Mouse (Mus musculus) heart, postnatal 36 days (tissue): ENCODE measurements around the gene Ppfia2. TPM values are rescaled to one million over a fixed set of nuclear protein-coding genes. Genes with fewer than 3 reads are reported as not detected.

ENCODE experiments used
- DNase-seq, 2 experiments: peaks; one replicate each; pipeline ENCODE4 v3.0.0; 2021 to 2022
- intact Hi-C: fragments of 180-260 bp; cut with DNase I; formaldehyde crosslinking; loops from one replicate; pipeline ENCODE4 v1.15.1; 2025
- total RNA-seq, 2 experiments: library from RNA; stranded (reverse); gene quantifications; 2 replicates each; pipeline ENCODE4 v1.2.3; 2021

Gene Ppfia2
- total RNA-seq = under 1 TPM; 0.22 to 0.38 TPM

GRCm38 (mm10) chr10:106469855-106470532 lies at the start of gene Ppfia2:
TSS of gene Ppfia2 (plus strand) at chr10:106470339.
- DNase-seq = peak; percentile 8 to 21
- intact Hi-C loops = loop anchor here (10.0 kb wide), 1 partner anchor 115 kb away; no protein-coding TSS in a partner anchor

GRCm38 (mm10) chr10:106468956-106469721 lies 1.0 kb upstream of the Ppfia2 start:
- intact Hi-C loops = loop anchor here (10.0 kb wide), 1 partner anchor 116 kb away; no protein-coding TSS in a partner anchor
- peak; percentile 5 to 10 for DNase-seq

- intact Hi-C loops = no loop called here
These were observed 530 bp downstream of the Ppfia2 start for GRCm38 (mm10) chr10:106470533-106471205.

GRCm38 (mm10) chr10:106509281-106510165 lies 39.4 kb downstream of the Ppfia2 start:
- peak in 1 of 2 experiments; percentile 1 for DNase-seq
- intact Hi-C loops = no loop called here

More at GRCm38 (mm10) chr10:106470533-106471205, 530 bp downstream of the Ppfia2 start:
- no peak for DNase-seq

- no peak for DNase-seq
- intact Hi-C loops = no loop called here
These were observed 95.9 kb downstream of the Ppfia2 start for GRCm38 (mm10) chr10:106566036-106566435.

- no peak for DNase-seq
- intact Hi-C loops = loop anchor here (2.0 to 10.0 kb wide), 3 partner anchors 120 to 718 kb away; no protein-coding TSS in a partner anchor
These were observed 114.9 kb downstream of the Ppfia2 start for GRCm38 (mm10) chr10:106585026-106585425.

- intact Hi-C loops = loop anchor here (2.0 to 10.0 kb wide), 3 partner anchors 121 to 719 kb away; no protein-coding TSS in a partner anchor
- peak; percentile 2 to 3 for DNase-seq
These were observed 115.4 kb downstream of the Ppfia2 start for GRCm38 (mm10) chr10:106585476-106586080.

- intact Hi-C loops = loop anchor here (5.0 to 10.0 kb wide), 2 partner anchors 123 to 206 kb away; no protein-coding TSS in a partner anchor
These were observed 117.7 kb downstream of the Ppfia2 start for GRCm38 (mm10) chr10:106587817-106588216.

GRCm38 (mm10) chr10:106590944-106591343 lies 120.8 kb downstream of the Ppfia2 start:
- intact Hi-C loops = no loop called here
- DNase-seq = no peak

More at GRCm38 (mm10) chr10:106587817-106588216, 117.7 kb downstream of the Ppfia2 start:
- no peak for DNase-seq

GRCm38 (mm10) chr10:106596976-106597375 lies 126.8 kb downstream of the Ppfia2 start:
- intact Hi-C loops = no loop called here
- DNase-seq = no peak

- intact Hi-C loops = loop anchor here (10.0 kb wide), 1 partner anchor 781 kb away; no protein-coding TSS in a partner anchor
- no peak for DNase-seq
These were observed 133.3 kb downstream of the Ppfia2 start for GRCm38 (mm10) chr10:106603319-106603898.

- DNase-seq = no peak
- intact Hi-C loops = loop anchor here (10.0 kb wide), 1 partner anchor 775 kb away; no protein-coding TSS in a partner anchor
These were observed 139.2 kb downstream of the Ppfia2 start for GRCm38 (mm10) chr10:106609177-106609981.

GRCm38 (mm10) chr10:106610222-106610621 lies 140.1 kb downstream of the Ppfia2 start:
- intact Hi-C loops = no loop called here
- no peak for DNase-seq

- intact Hi-C loops = no loop called here
- no peak for DNase-seq
These were observed 148.1 kb downstream of the Ppfia2 start for GRCm38 (mm10) chr10:106618194-106618593.

- DNase-seq = no peak
- intact Hi-C loops = no loop called here
These were observed 150.8 kb downstream of the Ppfia2 start for GRCm38 (mm10) chr10:106620952-106621351.

GRCm38 (mm10) chr10:106623342-106623741 lies 153.2 kb downstream of the Ppfia2 start:
- no peak for DNase-seq
- intact Hi-C loops = no loop called here

GRCm38 (mm10) chr10:106632171-106632935 lies 162.2 kb downstream of the Ppfia2 start:
- intact Hi-C loops = no loop called here
- DNase-seq = no peak
